Mouse (Mus musculus): Measurements from ENCODE around the gene Itgax. TPM values are rescaled to one million over a fixed set of nuclear protein-coding genes. Genes with fewer than 3 reads are reported as not detected.

Gene Itgax
- polyA plus RNA-seq (2012; rRNA removed): 0.12 TPM in 2 replicates

DNA sequence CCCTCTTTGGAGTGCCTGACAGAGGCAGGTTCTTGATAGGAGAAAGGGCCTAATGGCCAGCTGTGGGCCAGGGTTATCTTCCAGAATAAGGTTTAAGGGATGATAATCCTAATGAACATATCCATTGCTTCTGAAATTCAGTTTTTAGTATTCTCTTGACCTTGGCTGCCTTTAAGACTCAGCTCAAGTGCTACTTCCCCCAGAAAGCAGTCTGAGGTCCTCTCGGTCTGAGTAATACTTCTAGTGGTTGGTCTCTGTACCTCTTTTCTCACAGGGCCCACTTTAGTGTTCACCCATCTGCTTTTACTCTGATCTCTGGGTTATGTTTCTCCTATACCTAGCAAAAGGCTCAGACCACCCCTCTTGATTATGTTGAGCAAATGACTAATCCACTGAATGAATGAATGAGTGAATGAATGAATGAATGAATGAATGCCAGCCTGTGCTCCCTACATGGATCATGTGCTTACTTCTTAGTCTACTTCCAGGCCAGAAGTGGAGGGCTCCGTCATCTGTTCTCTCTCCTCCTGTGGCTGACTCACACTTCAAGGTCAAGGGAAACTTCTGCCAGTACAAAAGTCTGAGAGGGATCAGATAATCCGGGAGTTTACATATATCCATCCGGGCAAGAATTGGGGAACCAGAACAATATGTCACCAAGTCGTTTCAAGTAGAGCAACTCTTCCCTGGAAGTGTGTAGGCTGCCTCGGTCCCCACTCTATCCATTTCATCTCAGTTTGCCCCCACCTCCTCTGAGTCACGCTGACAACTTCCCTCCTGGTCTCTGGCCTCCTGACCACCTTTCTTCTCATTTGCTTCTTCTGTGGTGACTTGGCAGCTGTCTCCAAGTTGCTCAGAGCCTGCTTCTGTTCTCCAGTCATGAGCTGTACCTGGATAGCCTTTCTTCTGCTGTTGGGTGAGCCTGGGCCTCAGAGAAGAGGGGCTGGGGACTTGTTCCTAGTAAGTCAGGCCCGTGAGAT is at the start of gene Itgax:
Itgax (plus strand) TSS at position 807 of the 980 bp plus-strand sequence.

DNA sequence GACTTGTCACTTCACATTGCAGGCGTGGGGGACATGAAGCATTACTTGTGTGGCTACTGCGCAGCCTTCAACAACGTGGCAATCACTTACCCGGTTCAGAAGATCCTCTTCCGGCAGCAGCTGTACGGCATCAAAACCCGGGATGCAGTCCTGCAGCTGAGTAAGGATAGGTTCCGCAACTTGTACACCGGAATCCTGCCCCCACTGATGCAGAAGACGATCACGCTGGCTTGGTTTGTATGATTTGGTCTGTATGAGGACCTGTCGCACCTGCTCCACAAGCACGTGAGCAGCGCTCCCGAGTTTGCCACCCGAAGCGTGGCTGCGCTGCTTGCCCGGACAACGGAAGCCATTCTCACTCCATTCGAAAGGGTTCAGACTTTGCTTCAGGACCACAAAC is 24.7 kb downstream of the Itgax start, which contains the start of gene Itgad:
Itgad (plus strand) TSS at position 301 of the 400 bp plus-strand sequence.

Other genes starting within 250 kb of the Itgax start
- gene Prss53, start 238.6 kb upstream of the Itgax start, polyA plus RNA-seq (2012; rRNA removed): 0.37 and 0.40 TPM in 2 replicates
- not detected in 2 replicates for gene Gm21974, start 234.1 kb upstream of the Itgax start, polyA plus RNA-seq (2012; rRNA removed)
- gene Vkorc1, start 233.9 kb upstream of the Itgax start, polyA plus RNA-seq (2012; rRNA removed): 65.8 and 72.2 TPM in 2 replicates
- 24.1 and 27.2 TPM in 2 replicates for gene Bckdk, start 225.5 kb upstream of the Itgax start, polyA plus RNA-seq (2012; rRNA removed)
- 12.5 and 14.2 TPM in 2 replicates for gene Kat8, start 217.0 kb upstream of the Itgax start, polyA plus RNA-seq (2012; rRNA removed)
- gene Prss8, start 199.4 kb upstream of the Itgax start, polyA plus RNA-seq (2012; rRNA removed): 7.2 and 8.8 TPM in 2 replicates
- gene Prss36, start 182.8 kb upstream of the Itgax start, polyA plus RNA-seq (2012; rRNA removed): 1.6 and 2.2 TPM in 2 replicates
- gene Fus, start 162.1 kb upstream of the Itgax start, polyA plus RNA-seq (2012; rRNA removed): 279 and 290 TPM in 2 replicates
- 16.5 and 20.1 TPM in 2 replicates for gene Pycard, start 135.7 kb upstream of the Itgax start, polyA plus RNA-seq (2012; rRNA removed)
- 0.05 and 0.67 TPM in 2 replicates for gene Trim72, start 125.6 kb upstream of the Itgax start, polyA plus RNA-seq (2012; rRNA removed)
- gene Itgam, start 66.9 kb upstream of the Itgax start, polyA plus RNA-seq (2012; rRNA removed): 2.0 and 2.8 TPM in 2 replicates
- 0.01 TPM in 1 of 2 replicates, not detected in the other for gene Gm49368, start 66.9 kb upstream of the Itgax start, polyA plus RNA-seq (2012; rRNA removed)
- gene Itgad, start 24.8 kb downstream of the Itgax start, polyA plus RNA-seq (2012; rRNA removed): 0.01 and 0.06 TPM in 2 replicates
- 0.55 and 1.4 TPM in 2 replicates for gene Cox6a2, start 76.8 kb downstream of the Itgax start, polyA plus RNA-seq (2012; rRNA removed)
- 4.6 and 5.1 TPM in 2 replicates for gene Armc5, start 107.8 kb downstream of the Itgax start, polyA plus RNA-seq (2012; rRNA removed)
- 0.96 and 1.3 TPM in 2 replicates for gene 9130023H24Rik, start 108.5 kb downstream of the Itgax start, polyA plus RNA-seq (2012; rRNA removed)
- gene Tgfb1i1, start 117.3 kb downstream of the Itgax start, polyA plus RNA-seq (2012; rRNA removed): 4.5 and 6.2 TPM in 2 replicates
- gene Slc5a2, start 136.1 kb downstream of the Itgax start, polyA plus RNA-seq (2012; rRNA removed): 1.5 TPM in 2 replicates
- gene BC017158, start 168.6 kb downstream of the Itgax start, polyA plus RNA-seq (2012; rRNA removed): 21.0 and 24.7 TPM in 2 replicates